Mouse (Mus musculus): Measurements from ENCODE around the gene Adam26b.

Adam26b gene

GRCm38 (mm10) chr8:43528006-43528405 is at the start of gene Adam26b:
Adam26b (minus strand) TSS chr8:43528106.

GRCm38 (mm10) chr8:43576607-43577006 is 48.7 kb upstream of the Adam26b start, which contains the start of gene Adam26a:
Adam26a (minus strand) TSS chr8:43576707.
- 93% methylated on average over 2 of the region's 2 CpGs for WGBS

Data from cerebral cortex, adult 2 months (tissue).